Mouse (Mus musculus): Measurements from ENCODE around the gene Mus81. TPM values are rescaled to one million over a fixed set of nuclear protein-coding genes. Genes with fewer than 3 reads are reported as not detected.

Gene Mus81
- polyA plus RNA-seq, 1 experiment from 2014 or later, result 57.1 TPM

DNA sequence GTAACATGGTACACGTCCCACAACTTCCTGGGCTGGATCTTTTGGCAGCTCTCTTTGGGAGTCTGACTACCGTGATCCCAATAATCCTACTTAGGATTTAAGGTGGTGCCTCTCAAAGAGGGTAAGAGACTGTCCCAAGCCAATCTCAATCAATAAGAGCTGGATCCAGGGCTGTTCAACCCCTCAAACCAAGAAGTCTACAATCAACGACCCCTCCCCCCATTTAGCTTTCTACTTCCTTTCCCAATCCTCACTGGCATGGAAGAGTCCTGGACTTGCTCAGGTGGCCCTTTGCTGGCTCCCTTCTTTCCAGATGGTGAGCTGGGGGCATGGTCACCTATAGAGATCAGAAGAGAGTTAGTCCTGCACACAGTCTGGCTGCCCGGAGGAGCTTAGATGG lies 1.4 kb downstream of the Mus81 start:
- 97% methylated on average over 4 of the region's 4 CpGs for WGBS
- H3K9me3 ChIP-seq (replicated peaks; ENCODE audit: control insufficient read depth, low read length), result no peaks in the 10 kb centered on the region
- H3K27ac ChIP-seq (ENCODE audit: low read depth, low read length), result no peak overlapping the region
- DNase-seq (ENCODE audit: low spot score) (no peak), ATAC-seq (no peak)
- H3K27me3 ChIP-seq (replicated peaks; ENCODE audit: control insufficient read depth, insufficient read depth, low read length), result no peaks in the 10 kb centered on the region
- no peak overlapping the region for H3K4me2 ChIP-seq (ENCODE audit: low read length)
- peaks cover 47% of the 10 kb centered on the region for H3K36me3 ChIP-seq (ENCODE audit: control insufficient read depth, insufficient read depth, low read length)
- no peak overlapping the region for H3K4me3 ChIP-seq (ENCODE audit: low read depth, low read length)
- peaks cover 7% of the 10 kb centered on the region for H3K4me1 ChIP-seq (ENCODE audit: control insufficient read depth, insufficient read depth, low read length)
- H3K9ac ChIP-seq (ENCODE audit: low read length), result no peak overlapping the region

DNA sequence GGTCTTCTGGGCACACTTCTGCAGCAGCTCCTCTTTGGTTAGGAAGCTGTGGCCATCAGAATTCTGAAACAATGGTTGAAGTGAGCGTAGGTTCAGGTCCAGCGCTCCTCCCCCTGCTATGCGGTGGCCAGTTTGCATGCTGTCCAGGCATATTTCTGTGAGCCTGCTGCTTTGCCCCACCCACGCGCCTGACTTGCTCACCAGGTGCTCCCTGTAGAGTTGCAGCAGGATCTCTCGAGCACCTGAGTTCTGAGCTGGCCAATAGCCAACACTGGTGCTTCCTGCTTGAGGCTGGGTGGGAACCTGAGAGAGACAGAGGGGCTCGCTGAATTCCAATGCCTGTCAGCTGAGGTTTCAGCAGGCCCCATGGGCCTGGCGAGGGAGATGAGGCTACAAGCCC lies 1.9 kb downstream of the Mus81 start:
- H3K9ac ChIP-seq (ENCODE audit: low read length), result no peak overlapping the region
- no peak for ATAC-seq
- no peak overlapping the region for H3K4me2 ChIP-seq (ENCODE audit: low read length)
- no peak overlapping the region for H3K4me3 ChIP-seq (ENCODE audit: low read depth, low read length)
- no peak for DNase-seq (ENCODE audit: low spot score)
- H3K4me1 ChIP-seq (ENCODE audit: control insufficient read depth, insufficient read depth, low read length), result peaks cover 6% of the 10 kb centered on the region
- no peak overlapping the region for H3K27ac ChIP-seq (ENCODE audit: low read depth, low read length)
- H3K9me3 ChIP-seq (replicated peaks; ENCODE audit: control insufficient read depth, low read length), result no peaks in the 10 kb centered on the region
- WGBS, result 84% methylated on average over 8 of the region's 8 CpGs
- H3K36me3 ChIP-seq (ENCODE audit: control insufficient read depth, insufficient read depth, low read length), result peaks cover 52% of the 10 kb centered on the region
- H3K27me3 ChIP-seq (replicated peaks; ENCODE audit: control insufficient read depth, insufficient read depth, low read length), result no peaks in the 10 kb centered on the region

DNA sequence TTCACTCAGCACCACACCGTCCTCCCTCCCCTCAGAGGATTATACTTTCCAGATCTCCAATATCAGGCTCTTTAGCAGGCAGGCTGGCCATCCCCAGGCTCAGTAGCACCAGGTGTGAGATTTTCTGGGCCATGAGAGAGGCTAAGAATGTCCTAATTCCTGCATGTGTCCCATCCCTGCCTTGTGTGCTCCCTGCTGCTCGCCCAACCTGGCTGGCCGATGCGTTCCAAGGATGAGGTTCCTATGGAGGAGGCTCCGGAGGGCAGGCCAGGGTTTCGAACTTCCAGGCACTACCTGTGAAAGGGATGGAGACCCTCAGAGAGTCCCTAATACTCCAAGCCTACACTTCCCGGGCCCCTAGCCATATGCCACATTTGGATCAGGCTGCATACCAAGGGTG lies 2.4 kb downstream of the Mus81 start:
- no peak overlapping the region for H3K27ac ChIP-seq (ENCODE audit: low read depth, low read length)
- H3K27me3 ChIP-seq (replicated peaks; ENCODE audit: control insufficient read depth, insufficient read depth, low read length), result no peaks in the 10 kb centered on the region
- DNase-seq (ENCODE audit: low spot score), result no peak
- H3K4me3 ChIP-seq (ENCODE audit: low read depth, low read length), result no peak overlapping the region
- peaks cover 6% of the 10 kb centered on the region for H3K4me1 ChIP-seq (ENCODE audit: control insufficient read depth, insufficient read depth, low read length)
- no peak overlapping the region for H3K9ac ChIP-seq (ENCODE audit: low read length)
- ATAC-seq, result no peak
- H3K36me3 ChIP-seq (ENCODE audit: control insufficient read depth, insufficient read depth, low read length), result peaks cover 56% of the 10 kb centered on the region
- no peak overlapping the region for H3K4me2 ChIP-seq (ENCODE audit: low read length)
- no peaks in the 10 kb centered on the region for H3K9me3 ChIP-seq (replicated peaks; ENCODE audit: control insufficient read depth, low read length)
- 93% methylated on average over 7 of the region's 7 CpGs for WGBS

DNA sequence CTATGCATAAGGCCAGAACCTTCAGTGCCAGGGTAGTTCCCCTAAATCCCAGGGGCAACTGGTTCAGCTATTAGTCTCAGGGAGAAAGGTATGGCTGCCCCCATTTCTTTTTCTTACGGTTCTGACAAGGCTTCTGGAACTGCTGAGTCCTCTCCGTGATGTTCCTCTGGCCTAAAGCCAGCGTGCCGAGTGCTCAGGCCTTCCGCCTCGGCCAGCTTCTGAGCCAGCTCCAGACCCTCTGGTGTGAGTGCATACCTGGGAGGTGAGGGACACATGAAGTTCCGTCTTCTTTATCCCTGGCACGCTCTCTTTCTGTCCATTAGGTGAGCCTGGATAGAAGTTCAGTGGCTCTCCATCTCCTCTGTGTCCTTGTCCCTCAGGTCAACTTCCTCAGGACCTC lies 2.8 kb downstream of the Mus81 start:
- Histone ChIP-seq H3K36me3 (ENCODE audit: control insufficient read depth, insufficient read depth, low read length) (peaks cover 59% of the 10 kb centered on the region), H3K9me3 (replicated peaks; ENCODE audit: control insufficient read depth, low read length) (no peaks in the 10 kb centered on the region), H3K27me3 (replicated peaks; ENCODE audit: control insufficient read depth, insufficient read depth, low read length) (no peaks in the 10 kb centered on the region), H3K9ac (ENCODE audit: low read length) (no peak overlapping the region), H3K4me1 (ENCODE audit: control insufficient read depth, insufficient read depth, low read length) (peaks cover 6% of the 10 kb centered on the region), H3K4me2 (ENCODE audit: low read length) (no peak overlapping the region), H3K27ac (ENCODE audit: low read depth, low read length) (no peak overlapping the region), H3K4me3 (ENCODE audit: low read depth, low read length) (no peak overlapping the region)
- no peak for DNase-seq (ENCODE audit: low spot score)
- no peak for ATAC-seq
- 92% methylated on average over 8 of the region's 8 CpGs for WGBS

DNA sequence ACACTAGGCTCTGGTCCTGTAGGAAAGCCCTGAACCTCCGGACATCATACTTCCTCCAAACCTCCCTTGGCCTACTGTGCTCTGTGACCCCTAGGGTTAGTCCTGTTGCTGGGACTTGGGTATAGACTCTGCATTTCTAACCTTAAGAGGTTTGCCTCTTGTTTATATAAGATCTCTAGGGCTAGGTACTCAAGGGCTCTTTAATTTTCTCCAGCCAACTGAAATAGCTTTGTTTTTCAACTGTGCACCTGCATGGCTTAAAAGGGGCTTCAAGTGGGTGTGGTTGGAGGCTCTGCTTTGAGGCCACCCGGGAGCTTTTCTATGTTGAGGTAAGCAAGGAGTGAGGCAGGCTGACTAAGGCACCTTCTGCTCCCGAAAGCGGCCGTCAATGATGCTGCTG lies 3.7 kb downstream of the Mus81 start:
- H3K9ac ChIP-seq (ENCODE audit: low read length), result no peak overlapping the region
- H3K4me1 ChIP-seq (ENCODE audit: control insufficient read depth, insufficient read depth, low read length), result peaks cover 6% of the 10 kb centered on the region
- ATAC-seq (no peak), DNase-seq (ENCODE audit: low spot score) (no peak)
- H3K9me3 ChIP-seq (replicated peaks; ENCODE audit: control insufficient read depth, low read length), result no peaks in the 10 kb centered on the region
- 90% methylated on average over 5 of the region's 5 CpGs for WGBS
- H3K4me2 ChIP-seq (ENCODE audit: low read length), result no peak overlapping the region
- H3K27me3 ChIP-seq (replicated peaks; ENCODE audit: control insufficient read depth, insufficient read depth, low read length), result no peaks in the 10 kb centered on the region
- H3K27ac ChIP-seq (ENCODE audit: low read depth, low read length), result no peak overlapping the region
- peaks cover 64% of the 10 kb centered on the region for H3K36me3 ChIP-seq (ENCODE audit: control insufficient read depth, insufficient read depth, low read length)
- no peak overlapping the region for H3K4me3 ChIP-seq (ENCODE audit: low read depth, low read length)

DNA sequence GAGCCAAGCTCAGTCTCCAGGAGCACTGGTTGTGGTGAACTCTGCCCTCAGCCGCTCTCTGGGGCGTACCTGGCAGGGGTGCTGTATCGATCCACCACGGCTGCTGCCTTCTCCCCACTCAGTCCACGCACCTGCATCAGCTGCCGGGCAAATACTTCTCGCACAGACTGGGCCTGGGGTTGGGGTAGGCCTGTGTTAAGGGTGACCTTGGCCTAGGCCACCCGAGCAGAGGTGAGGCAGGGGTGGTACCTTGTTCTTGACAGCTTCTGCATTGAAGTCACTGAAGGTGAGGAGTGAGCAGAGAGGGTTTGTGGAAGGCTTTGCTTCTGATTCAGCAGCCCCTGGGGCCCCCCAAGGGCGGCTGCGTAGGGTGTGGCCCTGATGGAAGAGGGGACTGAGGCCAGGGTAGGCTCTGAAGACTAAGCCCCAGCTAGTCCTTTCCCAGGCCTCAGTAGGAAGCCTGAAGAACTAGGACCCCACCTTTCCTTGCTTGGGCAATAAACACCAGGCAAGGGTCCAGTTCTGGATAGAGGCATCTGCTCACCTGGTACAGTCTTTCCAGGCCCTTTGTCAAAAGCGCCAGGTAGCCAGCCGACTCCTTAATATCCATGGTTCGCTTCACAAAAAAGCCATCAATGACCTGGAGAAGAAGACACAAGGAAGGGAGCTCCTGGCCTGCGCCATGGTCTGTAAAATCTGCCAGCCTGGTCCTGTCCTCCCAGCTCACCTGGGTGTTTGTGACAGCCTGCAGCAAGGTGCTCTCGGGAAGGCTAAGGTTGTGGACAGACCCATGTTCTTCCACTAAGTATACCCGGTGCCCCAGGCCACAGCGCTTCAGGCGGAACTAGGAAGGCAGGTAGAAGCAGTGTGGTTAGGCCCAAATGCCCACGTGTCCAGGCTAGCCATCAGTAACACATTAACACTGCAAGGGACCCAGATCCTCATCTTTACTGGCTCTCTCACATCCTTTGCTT lies 4.5 kb downstream of the Mus81 start:
- Histone ChIP-seq H3K4me1 (ENCODE audit: control insufficient read depth, insufficient read depth, low read length) (peaks cover 5% of the 10 kb centered on the region), H3K9me3 (replicated peaks; ENCODE audit: control insufficient read depth, low read length) (no peaks in the 10 kb centered on the region), H3K27ac (ENCODE audit: low read depth, low read length) (no peak overlapping the region), H3K9ac (ENCODE audit: low read length) (no peak overlapping the region), H3K4me2 (ENCODE audit: low read length) (no peak overlapping the region), H3K27me3 (replicated peaks; ENCODE audit: control insufficient read depth, insufficient read depth, low read length) (no peaks in the 10 kb centered on the region), H3K4me3 (ENCODE audit: low read depth, low read length) (no peak overlapping the region), H3K36me3 (ENCODE audit: control insufficient read depth, insufficient read depth, low read length) (peaks cover 67% of the 10 kb centered on the region)
- 94% methylated on average over 19 of the region's 19 CpGs for WGBS
- ATAC-seq, result no peak
- DNase-seq (ENCODE audit: low spot score), result no peak

DNA sequence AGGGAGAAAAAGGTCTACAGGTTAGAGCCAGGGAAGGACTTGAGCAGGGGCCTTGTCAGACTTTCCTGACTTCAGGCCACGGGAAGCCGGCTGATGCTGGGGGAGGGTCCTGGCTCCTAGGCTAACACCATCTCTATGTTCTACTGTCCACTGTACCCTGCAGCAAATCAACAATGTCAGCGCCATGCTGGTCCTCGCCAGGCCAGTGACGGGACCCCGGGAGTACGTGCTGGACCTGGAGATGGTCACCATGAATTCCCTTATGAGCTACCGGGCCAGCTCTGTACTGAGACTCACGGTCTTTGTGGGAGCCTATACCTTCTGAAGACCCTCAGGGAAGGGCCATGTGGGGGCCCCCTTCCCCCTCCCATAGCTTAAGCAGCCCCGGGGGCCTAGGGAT lies 6.8 kb downstream of the Mus81 start:
- 92% methylated on average over 10 of the region's 10 CpGs for WGBS
- Histone ChIP-seq H3K9me3 (replicated peaks; ENCODE audit: control insufficient read depth, low read length) (no peaks in the 10 kb centered on the region), H3K27ac (ENCODE audit: low read depth, low read length) (no peak overlapping the region), H3K9ac (ENCODE audit: low read length) (no peak overlapping the region), H3K27me3 (replicated peaks; ENCODE audit: control insufficient read depth, insufficient read depth, low read length) (no peaks in the 10 kb centered on the region), H3K4me2 (ENCODE audit: low read length) (no peak overlapping the region), H3K4me1 (ENCODE audit: control insufficient read depth, insufficient read depth, low read length) (no peaks in the 10 kb centered on the region), H3K4me3 (ENCODE audit: low read depth, low read length) (no peak overlapping the region), H3K36me3 (ENCODE audit: control insufficient read depth, insufficient read depth, low read length) (peaks cover 69% of the 10 kb centered on the region)
- no peak for ATAC-seq
- no peak for DNase-seq (ENCODE audit: low spot score)

DNA sequence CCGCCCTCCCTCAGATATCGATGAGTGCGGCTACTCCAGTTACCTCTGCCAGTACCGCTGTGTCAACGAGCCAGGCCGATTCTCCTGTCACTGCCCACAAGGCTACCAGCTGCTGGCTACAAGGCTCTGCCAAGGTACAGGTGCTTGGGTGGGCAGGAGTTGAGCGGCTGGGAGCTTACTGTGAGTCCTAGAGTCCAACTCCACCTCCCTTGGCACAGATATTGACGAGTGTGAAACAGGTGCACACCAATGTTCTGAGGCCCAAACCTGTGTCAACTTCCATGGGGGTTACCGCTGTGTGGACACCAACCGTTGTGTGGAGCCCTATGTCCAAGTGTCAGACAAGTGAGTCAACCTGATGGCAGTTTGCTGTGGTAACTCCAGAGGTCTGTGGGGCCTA lies 8.2 kb downstream of the Mus81 start:
- Histone ChIP-seq H3K27me3 (replicated peaks; ENCODE audit: control insufficient read depth, insufficient read depth, low read length) (no peaks in the 10 kb centered on the region), H3K9me3 (replicated peaks; ENCODE audit: control insufficient read depth, low read length) (no peaks in the 10 kb centered on the region), H3K27ac (ENCODE audit: low read depth, low read length) (no peak overlapping the region), H3K4me1 (ENCODE audit: control insufficient read depth, insufficient read depth, low read length) (peaks cover 1% of the 10 kb centered on the region; the same call in 1 of the 2 replicates), H3K4me3 (ENCODE audit: low read depth, low read length) (no peak overlapping the region), H3K4me2 (ENCODE audit: low read length) (no peak overlapping the region), H3K9ac (ENCODE audit: low read length) (no peak overlapping the region), H3K36me3 (ENCODE audit: control insufficient read depth, insufficient read depth, low read length) (peaks cover 55% of the 10 kb centered on the region)
- no peak for DNase-seq (ENCODE audit: low spot score)
- 90% methylated on average over 10 of the region's 10 CpGs for WGBS
- no peak for ATAC-seq

DNA sequence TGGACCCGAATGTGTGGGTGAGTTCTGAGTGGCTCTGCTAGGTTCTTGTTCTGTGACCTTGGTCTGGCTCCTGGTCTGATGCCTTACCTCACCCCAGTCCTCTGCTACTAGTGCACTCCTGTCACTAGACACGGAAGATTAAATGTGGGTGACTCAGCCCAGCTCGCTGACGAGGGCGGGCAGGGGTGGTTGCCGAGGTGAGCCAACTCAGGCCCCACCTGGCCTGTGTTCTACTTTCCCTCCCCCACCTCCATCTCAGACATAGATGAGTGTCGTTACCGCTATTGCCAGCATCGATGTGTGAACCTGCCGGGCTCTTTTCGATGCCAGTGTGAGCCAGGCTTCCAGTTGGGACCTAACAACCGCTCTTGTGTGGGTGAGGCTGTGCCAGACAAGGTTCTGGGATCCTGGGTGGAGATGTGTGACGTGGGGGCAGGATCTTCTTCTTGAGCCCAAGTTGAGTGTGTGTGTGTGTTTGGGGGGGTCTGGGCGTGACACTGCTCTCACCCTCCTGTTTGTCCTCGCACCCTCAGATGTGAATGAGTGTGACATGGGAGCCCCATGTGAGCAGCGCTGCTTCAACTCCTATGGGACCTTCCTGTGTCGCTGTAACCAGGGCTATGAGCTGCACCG lies 10.4 kb downstream of the Mus81 start:
- Histone ChIP-seq H3K27ac (ENCODE audit: low read depth, low read length) (no peak overlapping the region), H3K4me3 (ENCODE audit: low read depth, low read length) (no peak overlapping the region), H3K4me1 (ENCODE audit: control insufficient read depth, insufficient read depth, low read length) (peaks cover 10% of the 10 kb centered on the region; the same call in 1 of the 2 replicates), H3K36me3 (ENCODE audit: control insufficient read depth, insufficient read depth, low read length) (peaks cover 33% of the 10 kb centered on the region), H3K9me3 (replicated peaks; ENCODE audit: control insufficient read depth, low read length) (no peaks in the 10 kb centered on the region), H3K9ac (ENCODE audit: low read length) (no peak overlapping the region), H3K27me3 (replicated peaks; ENCODE audit: control insufficient read depth, insufficient read depth, low read length) (no peaks in the 10 kb centered on the region), H3K4me2 (ENCODE audit: low read length) (no peak overlapping the region)
- DNase-seq (ENCODE audit: low spot score) (no peak), ATAC-seq (no peak)
- 90% methylated on average over 18 of the region's 18 CpGs for WGBS

Measured in forebrain, embryonic 14.5 days (tissue).